Mouse (Mus musculus) bone marrow, adult 2 months (tissue): ENCODE results near the gene Ptprn2.

Experiments
- CTCF ChIP-seq: fragments of 200-500 bp; IDR thresholded peaks from 2 replicates; pipeline ENCODE4 v1.5.1; 2011; ENCODE audit warnings: low read length, control low read depth; ENCODE audit not compliant: control insufficient read depth, insufficient read depth
- POLR2A ChIP-seq: fragments of 200-500 bp; IDR thresholded peaks from 2 replicates; pipeline ENCODE4 v1.6.1; 2011; ENCODE audit warnings: low read depth, mild to moderate bottlenecking, control low read depth, low read length, borderline replicate concordance; ENCODE audit not compliant: control insufficient read depth

DNA sequence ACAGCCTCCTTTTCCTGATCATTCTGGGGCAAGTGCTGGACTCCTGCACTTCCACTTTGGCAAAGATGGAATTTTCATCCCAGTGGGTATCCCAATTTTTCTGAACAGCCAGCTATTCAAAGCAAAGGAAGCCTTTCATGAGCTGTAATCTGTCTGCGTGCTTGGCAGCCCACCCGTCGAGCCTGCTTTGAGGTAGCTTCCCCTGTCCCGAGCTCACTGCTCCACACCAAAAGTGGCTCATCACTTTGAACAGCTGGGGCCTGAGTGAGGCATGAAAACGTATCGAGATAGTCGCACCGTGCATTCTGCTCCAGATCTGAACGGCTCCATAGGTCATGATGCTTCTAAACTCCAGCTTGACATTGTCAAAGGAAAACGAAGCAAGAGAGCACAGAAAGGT is 503.6 kb downstream of the Ptprn2 start:
- TF ChIP-seq CTCF (no peak), POLR2A (no peak)
